Comparison of ENCODE assay signal across 8 mouse cellular contexts in the genomic region with DNA sequence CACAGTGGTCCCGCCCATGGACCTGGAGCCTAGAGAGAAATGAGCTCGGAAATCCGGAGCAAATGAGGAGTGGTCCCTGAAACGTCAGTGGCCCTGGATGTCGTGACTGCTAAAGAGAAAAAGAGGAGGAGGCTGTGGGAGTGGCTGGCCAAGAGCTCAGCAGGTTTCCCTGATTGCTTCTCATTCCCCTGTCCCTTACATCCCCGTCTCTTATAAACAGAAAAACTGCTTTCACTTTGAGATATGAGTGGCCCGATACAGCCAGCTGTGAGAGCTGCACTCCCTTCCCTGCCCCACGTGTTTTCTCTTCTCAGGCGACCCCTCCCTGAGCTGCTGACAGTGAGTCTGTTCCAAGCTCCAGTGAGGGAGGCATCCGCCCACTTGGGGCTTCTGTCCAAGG. TPM values are rescaled to one million over a fixed set of nuclear protein-coding genes. Genes with fewer than 3 reads are reported as not detected.
DNase-seq lines count a peak whose midpoint lies in the region; ATAC-seq lines count a peak whose summit lies in the region.
"Not testable (repeated sequence)": the region's sequence is repeated elsewhere in the genome, so short reads cannot be mapped to it uniquely, and the experiment has no call there.

No protein-coding gene starts in this region.

- peaks cover 19% of the 10 kb centered on the region for H3K4me1 ChIP-seq in kidney, embryonic 16.5 days (ENCODE audit: insufficient read depth, low read length)
- H3K4me1 ChIP-seq in liver, embryonic 15.5 days (replicated peaks) = peaks cover 28% of the 10 kb centered on the region
- H3K4me1 ChIP-seq in stomach, embryonic 16.5 days (ENCODE audit: control insufficient read depth, insufficient read depth, low read length) = not testable (repeated sequence)

- not testable (repeated sequence) for H3K4me3 ChIP-seq in kidney, embryonic 16.5 days (ENCODE audit: low read length)
- peak overlapping the region; percentile 34 for H3K4me3 ChIP-seq in liver, embryonic 15.5 days (replicated peaks)
- H3K4me3 ChIP-seq in stomach, embryonic 16.5 days (replicated peaks; ENCODE audit: low read length) = peak overlapping the region; percentile 21; the same call in 1 of the 2 replicates

- not testable (repeated sequence) for H3K36me3 ChIP-seq in kidney, embryonic 16.5 days (ENCODE audit: insufficient read depth, low read length); liver, embryonic 15.5 days (replicated peaks); stomach, embryonic 16.5 days (ENCODE audit: control insufficient read depth, insufficient read depth, low read length)

- WGBS in kidney, embryonic 16.5 days = 4% methylated on average over 8 of the region's 10 CpGs
- WGBS in liver, embryonic 15.5 days (ENCODE audit: insufficient replicate concordance) = 13% methylated on average over 10 of the region's 10 CpGs
- WGBS in stomach, embryonic 16.5 days = 2% methylated on average over 9 of the region's 10 CpGs

- intact Hi-C loops in heart, postnatal 10 days (cut with DNase I) = not testable (repeated sequence)

- ATAC-seq in kidney, embryonic 16.5 days (ENCODE audit: low FRiP score, low TSS enrichment); liver, embryonic 15.5 days (ENCODE audit: insufficient read depth); stomach, embryonic 16.5 days (ENCODE audit: insufficient read depth, low FRiP score): not testable (repeated sequence)

- not testable (repeated sequence) for H3K9me3 ChIP-seq in kidney, embryonic 16.5 days (ENCODE audit: low read length); liver, embryonic 15.5 days (replicated peaks); stomach, embryonic 16.5 days (replicated peaks; ENCODE audit: control insufficient read depth, low read length)

- not testable (repeated sequence) for H3K27me3 ChIP-seq in kidney, embryonic 16.5 days (ENCODE audit: insufficient read depth, low read length); liver, embryonic 15.5 days; stomach, embryonic 16.5 days (ENCODE audit: control insufficient read depth, insufficient read depth, low read length)

- not testable (repeated sequence) for H3K27ac ChIP-seq in kidney, embryonic 16.5 days (ENCODE audit: low read length); liver, embryonic 15.5 days (replicated peaks); stomach, embryonic 16.5 days (ENCODE audit: low read length)

- not testable (repeated sequence) for H3K9ac ChIP-seq in kidney, embryonic 16.5 days (replicated peaks; ENCODE audit: low read length); liver, embryonic 15.5 days; stomach, embryonic 16.5 days (ENCODE audit: low read length)

- peak; percentile 66 for DNase-seq in 3134 (ENCODE audit: extremely low read depth, insufficient read length, low spot score)
- peak; percentile 78 for DNase-seq in T-cell, adult 2 months (ENCODE audit: low spot score)
- peak; percentile 33 to 39 for DNase-seq in heart, adult 18-20 months
- peak; percentile 11 to 27 for DNase-seq in heart, postnatal 10 days
- peak; percentile 16 for DNase-seq in lung, postnatal 36 days

- H3K4me2 ChIP-seq in kidney, embryonic 16.5 days (replicated peaks; ENCODE audit: low read depth, low read length) = peak overlapping the region; percentile 34
- H3K4me2 ChIP-seq in liver, embryonic 15.5 days = peak overlapping the region; percentile 52
- H3K4me2 ChIP-seq in stomach, embryonic 16.5 days (ENCODE audit: low read depth, low read length) = peak overlapping the region; percentile 40

RNA-seq across cellular contexts. Expression of a gene that starts 14.1 kb away (rescaled TPM):
- total RNA-seq in heart, adult 18-20 months (2021) = 1 to 10 TPM; 2.1 to 2.4 TPM
- 1 to 10 TPM; 2.5 to 2.9 TPM for total RNA-seq in heart, postnatal 10 days (2021)
- polyA plus RNA-seq in kidney, embryonic 16.5 days (2015; fragmentation: Nextera tagmentation; extraction: Ambion mirVana) = 11.4 and 12.3 TPM in 2 replicates
- polyA plus RNA-seq in liver, embryonic 15.5 days (2015; fragmentation: Nextera tagmentation; extraction: Ambion mirVana) = 3.0 and 3.6 TPM in 2 replicates
- 13.8 and 14.3 TPM in 2 replicates for polyA plus RNA-seq in stomach, embryonic 16.5 days (2015; fragmentation: Nextera tagmentation; extraction: Ambion mirVana)

RNA-seq across cellular contexts. Expression of a gene that starts 24.6 kb away (rescaled TPM):
- total RNA-seq in heart, adult 18-20 months (2021) = 1 to 10 TPM; 5.9 to 6.9 TPM
- total RNA-seq in heart, postnatal 10 days (2021) = 1 to 10 TPM; 6.3 to 6.8 TPM
- polyA plus RNA-seq in kidney, embryonic 16.5 days (2015; fragmentation: Nextera tagmentation; extraction: Ambion mirVana) = 16.6 and 17.4 TPM in 2 replicates
- polyA plus RNA-seq in liver, embryonic 15.5 days (2015; fragmentation: Nextera tagmentation; extraction: Ambion mirVana) = 6.1 and 6.3 TPM in 2 replicates
- 14.5 and 16.8 TPM in 2 replicates for polyA plus RNA-seq in stomach, embryonic 16.5 days (2015; fragmentation: Nextera tagmentation; extraction: Ambion mirVana)

RNA-seq across cellular contexts. Expression of a gene that starts 51.7 kb away (rescaled TPM):
- total RNA-seq in heart, adult 18-20 months (2021) = under 1 TPM; 0.89 to 0.95 TPM
- total RNA-seq in heart, postnatal 10 days (2021) = 1 to 10 TPM; 1.2 to 1.3 TPM
- 5.9 and 7.4 TPM in 2 replicates for polyA plus RNA-seq in kidney, embryonic 16.5 days (2015; fragmentation: Nextera tagmentation; extraction: Ambion mirVana)
- polyA plus RNA-seq in liver, embryonic 15.5 days (2015; fragmentation: Nextera tagmentation; extraction: Ambion mirVana) = 1.6 and 1.9 TPM in 2 replicates
- polyA plus RNA-seq in stomach, embryonic 16.5 days (2015; fragmentation: Nextera tagmentation; extraction: Ambion mirVana) = 7.1 and 8.2 TPM in 2 replicates

Comparison
In these comparisons a context has a peak if more than half of its experiments do, and no peak if none do; other contexts are left out.
1. DNase-seq: peak in every context shown above with its lines; median percentile 78 in T-cell, adult 2 months; 66 in 3134; 36 in heart, adult 18-20 months; 19 in heart, postnatal 10 days; 16 in lung, postnatal 36 days.